Mouse (Mus musculus): ENCODE measurements around the gene Mrpl52.

- TF ChIP-seq CTCF (IDR thresholded peaks at IDR 0.05; ENCODE audit: control insufficient read depth, insufficient read depth, insufficient read length) (no peak), USF1 (IDR thresholded peaks at IDR 0.05; ENCODE audit: low read depth) (no peak), FOSL1 (IDR thresholded peaks at IDR 0.05; ENCODE audit: insufficient read depth, low read length, poor library complexity, severe bottlenecking) (no peak), MYOD1 (IDR thresholded peaks at IDR 0.05; ENCODE audit: control insufficient read depth, insufficient read length, low read depth) (no peak), CEBPB (IDR thresholded peaks at IDR 0.05; ENCODE audit: low read depth) (no peak), MAX (IDR thresholded peaks at IDR 0.05) (no peak), MYOG (IDR thresholded peaks at IDR 0.05; ENCODE audit: control insufficient read depth, extremely low read depth, insufficient read length) (no peak)
Observed at GRCm38 (mm10) chr14:54445476-54445875, 18.8 kb downstream of the Mrpl52 start.
